Comparison of ENCODE assay signal across 8 mouse cellular contexts in genomic region chr17:29381472-29381871, GRCm38 (mm10). TPM values are rescaled to one million over a fixed set of nuclear protein-coding genes. Genes with fewer than 3 reads are reported as not detected.
DNase-seq lines count a peak whose midpoint lies in the region; ATAC-seq lines count a peak whose summit lies in the region.

No protein-coding gene starts in this region.

- H3K9ac ChIP-seq in embryonic facial prominence, embryonic 14.5 days (ENCODE audit: low read depth, low read length) = no peak overlapping the region

- H3K27me3 ChIP-seq in embryonic facial prominence, embryonic 14.5 days (replicated peaks; ENCODE audit: control insufficient read depth, insufficient read depth, low read length) = no peaks in the 10 kb centered on the region
- H3K27me3 ChIP-seq in splenic B cell, adult 2 months (ENCODE audit: control insufficient read depth, insufficient read depth, low read length, poor library complexity, severe bottlenecking) = no peaks in the 10 kb centered on the region

- DNase-seq in ovary, postnatal 14 days (ENCODE audit: low spot score) = peak; percentile 58
- no peak for DNase-seq in ovary, adult 18-20 months (ENCODE audit: low spot score)
- DNase-seq in adrenal gland, postnatal 25 days = peak; percentile 78
- peak; percentile 83 for DNase-seq in embryonic facial prominence, embryonic 14.5 days (ENCODE audit: low spot score)
- peak; percentile 75 to 85 for DNase-seq in heart, postnatal 14 days
- DNase-seq in layer of hippocampus, adult 9-11 months = peak; percentile 44
- DNase-seq in lung, postnatal 36 days = peak; percentile 92
- DNase-seq in splenic B cell, adult 2 months (ENCODE audit: low read depth, low spot score) = peak; percentile 93

- no peak overlapping the region for H3K4me3 ChIP-seq in embryonic facial prominence, embryonic 14.5 days (ENCODE audit: low read depth, low read length)

- peak; percentile 85 for ATAC-seq in embryonic facial prominence, embryonic 14.5 days (ENCODE audit: low read depth)

- intact Hi-C loops in heart, postnatal 14 days (cut with DNase I) = loop anchor here (1.0 kb wide), 1 partner anchor 133 kb away; no protein-coding TSS in a partner anchor

- 22% methylated on average over 7 of the region's 7 CpGs for WGBS in embryonic facial prominence, embryonic 14.5 days

- no peak overlapping the region for H3K4me2 ChIP-seq in embryonic facial prominence, embryonic 14.5 days (ENCODE audit: low read depth, low read length)

- no peak overlapping the region for H3K27ac ChIP-seq in embryonic facial prominence, embryonic 14.5 days (replicated peaks; ENCODE audit: low read depth, low read length)

- H3K4me1 ChIP-seq in embryonic facial prominence, embryonic 14.5 days (ENCODE audit: control insufficient read depth, insufficient read depth, low read length) = no peaks in the 10 kb centered on the region

- H3K9me3 ChIP-seq in embryonic facial prominence, embryonic 14.5 days (ENCODE audit: control insufficient read depth, low read length) = no peaks in the 10 kb centered on the region

- no peaks in the 10 kb centered on the region for H3K36me3 ChIP-seq in embryonic facial prominence, embryonic 14.5 days (ENCODE audit: control insufficient read depth, insufficient read depth, low read length)
- peaks cover 7% of the 10 kb centered on the region; the same call in 1 of the 2 replicates for H3K36me3 ChIP-seq in splenic B cell, adult 2 months (ENCODE audit: control insufficient read depth, insufficient read depth, low read length, poor library complexity, severe bottlenecking)

RNA-seq across cellular contexts. Expression of gene Fgd2, which starts 20.8 kb away (rescaled TPM):
- total RNA-seq in adrenal gland, postnatal 25 days (2021) = 1.6 and 3.0 TPM in 2 replicates
- polyA plus RNA-seq in embryonic facial prominence, embryonic 14.5 days (2014; fragmentation: Nextera tagmentation; extraction: Ambion mirVana) = 10.5 and 12.7 TPM in 2 replicates
- 1 to 10 TPM; 2.3 to 2.9 TPM for total RNA-seq in heart, postnatal 14 days (2021)

RNA-seq across cellular contexts. Expression of gene Mtch1, which starts 33.7 kb away (rescaled TPM):
- 231 and 242 TPM in 2 replicates for total RNA-seq in adrenal gland, postnatal 25 days (2021)
- polyA plus RNA-seq in embryonic facial prominence, embryonic 14.5 days (2014; fragmentation: Nextera tagmentation; extraction: Ambion mirVana) = 396 and 441 TPM in 2 replicates
- total RNA-seq in heart, postnatal 14 days (2021) = 100 to 1,000 TPM; 272 to 279 TPM
